Mouse (Mus musculus) ES-Bruce4 (cell line): ENCODE data around the gene Cryab. TPM values are rescaled to one million over a fixed set of nuclear protein-coding genes. Genes with fewer than 3 reads are reported as not detected.

ENCODE experiments used
- H3K27ac ChIP-seq: 2 replicates; pipeline ENCODE4 v1.5.1; 2012; ENCODE audit warnings: low read length, inconsistent platforms; ENCODE audit not compliant: insufficient read depth
- H3K27me3 ChIP-seq: 2 replicates; pipeline ENCODE4 v1.6.1; 2012; ENCODE audit warnings: mild to moderate bottlenecking, low read length, inconsistent platforms; ENCODE audit not compliant: control insufficient read depth, poor library complexity, insufficient read depth, severe bottlenecking
- H3K36me3 ChIP-seq: 2 replicates; pipeline ENCODE4 v1.6.1; 2012; ENCODE audit warnings: inconsistent platforms, mild to moderate bottlenecking, low read length, moderate library complexity; ENCODE audit not compliant: control insufficient read depth, poor library complexity, insufficient read depth, severe bottlenecking
- H3K4me1 ChIP-seq: one replicate; pipeline ENCODE4 v1.8.1; 2011; ENCODE audit warnings: low read length; ENCODE audit not compliant: control insufficient read depth, insufficient read depth
- H3K4me3 ChIP-seq: 2 replicates; pipeline ENCODE4 v1.5.1; 2011; ENCODE audit warnings: low read depth, mild to moderate bottlenecking, low read length
- H3K9ac ChIP-seq: 2 replicates; pipeline ENCODE4 v1.6.1; 2012; ENCODE audit warnings: low read depth, mild to moderate bottlenecking, inconsistent platforms; ENCODE audit not compliant: poor library complexity, severe bottlenecking
- H3K9me3 ChIP-seq: replicated peaks from 2 replicates; pipeline ENCODE4 v1.6.1; 2012; ENCODE audit warnings: mild to moderate bottlenecking, low read length, inconsistent platforms; ENCODE audit not compliant: control insufficient read depth, poor library complexity, insufficient read depth, severe bottlenecking
- CTCF ChIP-seq: IDR thresholded peaks from one replicate; pipeline ENCODE4 v1.8.1; 2011; ENCODE audit warnings: low read depth, low read length
- EP300 ChIP-seq: IDR thresholded peaks from 2 replicates; pipeline ENCODE4 v1.6.1; 2011; ENCODE audit warnings: low read depth, low read length; ENCODE audit not compliant: insufficient read depth
- POLR2A ChIP-seq: IDR thresholded peaks from one replicate; pipeline ENCODE4 v1.8.1; 2011; ENCODE audit warnings: low read length; ENCODE audit not compliant: insufficient read depth
- polyA plus RNA-seq: library from polyadenylated mRNA; stranded (reverse); fragments of >200 nt; gene quantifications from 2 replicates; pipeline ENCODE4 v1.2.4, GENCODE M21; 2011; ENCODE audit warnings: low read depth; ENCODE audit not compliant: missing spikeins, insufficient read depth, insufficient read length

Cryab gene
- polyA plus RNA-seq, 1 experiment: 125 TPM

- Histone ChIP-seq H3K4me1 (peaks cover 2% of the 10 kb centered on the region), H3K36me3 (no peaks in the 10 kb centered on the region), H3K9me3 (no peaks in the 10 kb centered on the region), H3K27me3 (no peaks in the 10 kb centered on the region), H3K27ac (no peak overlapping the region), H3K9ac (no peak overlapping the region), H3K4me3 (no peak overlapping the region)
- TF ChIP-seq CTCF (no peak), POLR2A (no peak), EP300 (no peak)
Observed at GRCm38 (mm10) chr9:50721061-50721460, 30.1 kb upstream of the Cryab start.

- Histone ChIP-seq H3K9ac (no peak overlapping the region), H3K9me3 (no peaks in the 10 kb centered on the region), H3K4me1 (peaks cover 2% of the 10 kb centered on the region), H3K27me3 (no peaks in the 10 kb centered on the region), H3K36me3 (no peaks in the 10 kb centered on the region), H3K27ac (no peak overlapping the region), H3K4me3 (no peak overlapping the region)
- no peak for TF ChIP-seq CTCF
- no peak for TF ChIP-seq EP300
- TF ChIP-seq POLR2A: no peak
Observed at GRCm38 (mm10) chr9:50722451-50722911, 28.6 kb upstream of the Cryab start.

- Histone ChIP-seq H3K9ac (no peak overlapping the region), H3K4me3 (no peak overlapping the region), H3K27me3 (no peaks in the 10 kb centered on the region), H3K9me3 (no peaks in the 10 kb centered on the region), H3K4me1 (peaks cover 2% of the 10 kb centered on the region), H3K36me3 (no peaks in the 10 kb centered on the region), H3K27ac (no peak overlapping the region)
- TF ChIP-seq CTCF (no peak), POLR2A (no peak), EP300 (no peak)
Observed at GRCm38 (mm10) chr9:50723406-50723805, 27.7 kb upstream of the Cryab start.

GRCm38 (mm10) chr9:50724147-50724546 is 27.0 kb upstream of the Cryab start:
- no peak overlapping the region for H3K27ac ChIP-seq
- no peaks in the 10 kb centered on the region for H3K27me3 ChIP-seq
- H3K9ac ChIP-seq: no peak overlapping the region
- no peaks in the 10 kb centered on the region for H3K36me3 ChIP-seq
- peaks cover 2% of the 10 kb centered on the region for H3K4me1 ChIP-seq
- no peak for TF ChIP-seq CTCF
- no peak for TF ChIP-seq POLR2A
- no peak for TF ChIP-seq EP300
- H3K4me3 ChIP-seq: no peak overlapping the region
- no peaks in the 10 kb centered on the region for H3K9me3 ChIP-seq

GRCm38 (mm10) chr9:50724661-50725330 is 26.3 kb upstream of the Cryab start:
- no peaks in the 10 kb centered on the region for H3K36me3 ChIP-seq
- no peak overlapping the region for H3K4me3 ChIP-seq
- TF ChIP-seq CTCF (no peak), EP300 (no peak), POLR2A (no peak)
- no peak overlapping the region for H3K27ac ChIP-seq
- H3K27me3 ChIP-seq: no peaks in the 10 kb centered on the region
- H3K4me1 ChIP-seq: peaks cover 2% of the 10 kb centered on the region
- H3K9me3 ChIP-seq: no peaks in the 10 kb centered on the region
- no peak overlapping the region for H3K9ac ChIP-seq

GRCm38 (mm10) chr9:50725921-50726590 is 25.1 kb upstream of the Cryab start:
- TF ChIP-seq CTCF: no peak
- no peaks in the 10 kb centered on the region for H3K36me3 ChIP-seq
- H3K27ac ChIP-seq: no peak overlapping the region
- no peaks in the 10 kb centered on the region for H3K27me3 ChIP-seq
- H3K9ac ChIP-seq: no peak overlapping the region
- peaks cover 2% of the 10 kb centered on the region for H3K4me1 ChIP-seq
- H3K9me3 ChIP-seq: no peaks in the 10 kb centered on the region
- H3K4me3 ChIP-seq: no peak overlapping the region
